Mouse (Mus musculus): Measurements from ENCODE around the gene Megf6. TPM values are rescaled to one million over a fixed set of nuclear protein-coding genes. Genes with fewer than 3 reads are reported as not detected.

Megf6 gene
- total and polyA plus RNA-seq, 3 experiments, result not detected

DNA sequence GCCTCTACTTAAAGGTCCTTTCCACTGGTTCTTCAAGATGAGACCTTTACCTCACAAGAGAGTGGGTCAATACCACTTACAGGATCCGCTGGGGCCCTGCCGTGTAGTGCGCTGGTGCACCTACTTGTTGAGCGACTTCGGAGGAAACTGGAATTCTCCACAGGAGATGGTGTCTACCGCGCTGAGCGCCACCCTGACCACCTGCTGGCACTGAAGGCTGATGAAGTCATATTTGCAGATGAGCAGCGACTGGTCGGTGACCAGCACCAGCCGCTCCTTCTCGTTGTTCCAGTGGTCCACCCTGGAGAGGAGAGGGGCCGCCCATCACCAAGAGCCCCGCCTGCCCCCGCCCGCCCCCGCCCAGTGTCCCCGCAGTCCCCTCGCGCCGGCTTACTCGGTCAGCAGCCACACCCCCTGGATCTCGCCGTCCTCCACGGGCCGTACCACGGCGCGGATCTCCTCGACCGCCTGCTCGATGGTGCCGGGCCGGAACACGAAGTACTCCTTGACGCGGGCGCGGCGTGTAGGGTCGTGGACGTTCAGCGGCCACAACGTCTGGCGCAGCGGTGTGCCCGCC is 10.5 kb upstream of the Megf6 start:
- Histone ChIP-seq H3K9me3 (replicated peaks; ENCODE audit: low read length) (no peaks in the 10 kb centered on the region), H3K4me3 (replicated peaks in 1 of 3; ENCODE audit: low read depth in 2 of 3, low read length in 2 of 3, poor library complexity in 1 of 3) (peak overlapping the region; percentile 63 to 100 (median 70)), H3K79me2 (replicated peaks; ENCODE audit: control insufficient read depth, extremely low read depth, insufficient read depth, poor library complexity, severe bottlenecking) (no peaks in the 10 kb centered on the region), H3K4me1 (ENCODE audit: control insufficient read depth in 1 of 2, insufficient read depth in 2 of 2) (peaks cover 13 to 32% of the 10 kb centered on the region in 2 experiments), H3K27me3 (replicated peaks) (no peaks in the 10 kb centered on the region), H3K9ac (ENCODE audit: insufficient read depth, low read depth) (peak overlapping the region; percentile 88), H3K4me2 (ENCODE audit: insufficient read depth, low read depth, poor library complexity, severe bottlenecking) (peak overlapping the region; percentile 62; the same call in 1 of the 2 replicates), H3K36me3 (replicated peaks in 1 of 2; ENCODE audit: control insufficient read depth in 1 of 2, insufficient read depth in 1 of 2, low read length in 1 of 2) (peaks cover 39 to 44% of the 10 kb centered on the region in 2 experiments), H3K27ac (ENCODE audit: insufficient read depth, low read depth) (peak overlapping the region; percentile 71)
- in situ Hi-C loops (cut with MboI; ENCODE audit: low pct_ligation_motif_present, low pct_unique_long_range_greater_than_20kb, low sequenced_read_pairs), result no loop called here
- no peak for DNase-seq (ENCODE audit: extremely low read depth)
- dilution Hi-C loops (cut with MboI; ENCODE audit: extremely low pct_ligation_motif_present, extremely low pct_unique_long_range_greater_than_20kb, low sequenced_read_pairs), result no loop called here
- TF ChIP-seq ELF1 (IDR thresholded peaks at IDR 0.05; ENCODE audit: low read depth, low read length), result 0 out of 2 replicates have a peak, but pooled peaks have one; percentile 30
- TF ChIP-seq MYC (IDR thresholded peaks at IDR 0.05; ENCODE audit: low read depth, low read length), result no peak

DNA sequence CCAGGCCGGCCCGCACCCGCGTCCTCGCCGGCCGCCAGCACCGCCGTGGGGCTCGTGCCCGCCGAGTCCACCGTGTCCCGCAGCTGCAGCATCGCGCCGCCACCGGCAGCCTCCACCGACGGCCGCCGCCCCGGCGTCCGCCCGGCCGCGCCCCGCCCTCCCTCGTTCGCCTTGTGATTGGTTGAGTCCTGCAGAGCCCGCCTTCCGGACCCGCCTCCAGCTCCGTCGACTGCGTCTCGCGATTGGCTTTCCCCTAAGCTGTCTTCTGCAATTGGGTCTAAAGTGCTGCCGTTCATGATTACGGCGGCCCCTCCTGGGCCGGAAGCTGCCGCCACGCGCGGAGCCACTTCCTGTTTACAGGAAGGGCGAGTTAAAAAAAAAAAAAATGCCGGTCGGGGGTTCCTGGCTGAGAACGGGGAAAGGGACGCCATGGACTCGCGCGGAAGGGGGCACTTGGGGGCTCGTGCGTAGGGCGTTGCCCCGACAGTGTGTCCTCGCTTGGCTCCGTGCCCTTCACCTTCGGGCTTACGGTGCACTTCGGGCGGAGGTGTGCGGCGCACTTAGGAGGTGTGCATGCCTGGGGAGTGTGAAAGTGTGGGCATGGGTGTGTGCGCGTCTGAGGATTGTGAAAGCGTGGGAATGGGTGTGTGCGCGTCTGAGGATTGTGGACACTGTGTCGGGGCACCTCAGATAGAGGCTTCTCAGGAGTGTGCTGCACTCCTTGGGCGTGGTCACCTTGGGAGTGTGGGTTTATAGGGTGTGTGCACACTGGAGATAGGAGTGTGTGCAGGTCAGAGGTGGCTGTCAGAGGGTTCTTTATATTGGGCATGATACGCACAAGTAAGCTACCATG is 9.8 kb upstream of the Megf6 start, which contains the start of gene Tprgl:
Gene Tprgl (minus strand): TSS at position 129 of the 853 bp plus-strand sequence.
- Histone ChIP-seq H3K4me1 (ENCODE audit: control insufficient read depth in 1 of 2, insufficient read depth in 2 of 2) (peaks cover 13 to 26% of the 10 kb centered on the region in 2 experiments), H3K9ac (ENCODE audit: insufficient read depth, low read depth) (peak within 1 kb of the TSS; percentile 88), H3K27ac (ENCODE audit: insufficient read depth, low read depth) (peak within 1 kb of the TSS; percentile 71), H3K79me2 (replicated peaks; ENCODE audit: control insufficient read depth, extremely low read depth, insufficient read depth, poor library complexity, severe bottlenecking) (no peaks in the 10 kb centered on the region), H3K4me2 (ENCODE audit: insufficient read depth, low read depth, poor library complexity, severe bottlenecking) (peak within 1 kb of the TSS; percentile 62), H3K9me3 (replicated peaks; ENCODE audit: low read length) (no peaks in the 10 kb centered on the region), H3K4me3 (replicated peaks in 1 of 3; ENCODE audit: low read depth in 2 of 3, low read length in 2 of 3, poor library complexity in 1 of 3) (peak within 1 kb of the TSS; percentile 70 to 100 (median 89)), H3K36me3 (replicated peaks in 1 of 2; ENCODE audit: control insufficient read depth in 1 of 2, insufficient read depth in 1 of 2, low read length in 1 of 2) (peaks cover 33 to 36% of the 10 kb centered on the region in 2 experiments), H3K27me3 (replicated peaks) (peaks cover 6% of the 10 kb centered on the region)
- in situ Hi-C loops (cut with MboI; ENCODE audit: low pct_ligation_motif_present, low pct_unique_long_range_greater_than_20kb, low sequenced_read_pairs) (no loop called here), dilution Hi-C loops (cut with MboI; ENCODE audit: extremely low pct_ligation_motif_present, extremely low pct_unique_long_range_greater_than_20kb, low sequenced_read_pairs) (no loop called here)
- DNase-seq (ENCODE audit: extremely low read depth), result peak; percentile 94
- TF ChIP-seq KAT2A (IDR thresholded peaks at IDR 0.05; ENCODE audit: insufficient replicate concordance, low read length) (peak; percentile 70; the same call in 1 of the 2 replicates), MAZ (IDR thresholded peaks at IDR 0.05; ENCODE audit: low read depth, low read length) (0 out of 2 replicates have a peak, but pooled peaks have one; percentile 48), EP300 (IDR thresholded peaks at IDR 0.05; ENCODE audit: low read length) (no peak), POLR2AphosphoS2 (IDR thresholded peaks at IDR 0.05; ENCODE audit: low read depth, low read length) (no peak), E2F4 (IDR thresholded peaks at IDR 0.05; ENCODE audit: insufficient replicate concordance, low read depth, low read length) (no peak), ZC3H11A (IDR thresholded peaks at IDR 0.05; ENCODE audit: low read depth, low read length) (no peak), JUND (conservative IDR thresholded peaks at IDR 0.05; ENCODE audit: low read depth, low read length) (no peak), ZKSCAN1 (IDR thresholded peaks at IDR 0.05; ENCODE audit: borderline replicate concordance, low read depth, low read length) (no peak), ETS1 (conservative IDR thresholded peaks at IDR 0.05; ENCODE audit: low read depth, low read length) (no peak), MXI1 (IDR thresholded peaks at IDR 0.05; ENCODE audit: low read depth, low read length) (peak; percentile 92), MYC (IDR thresholded peaks at IDR 0.05; ENCODE audit: low read depth, low read length) (0 out of 2 replicates have a peak, but pooled peaks have one; percentile 38), MAX (IDR thresholded peaks at IDR 0.05; ENCODE audit: low read length) (peak; percentile 75), JUN (IDR thresholded peaks at IDR 0.05; ENCODE audit: insufficient read depth, low read depth, low read length) (no peak), HCFC1 (IDR thresholded peaks at IDR 0.05; ENCODE audit: low read depth, low read length) (peak; percentile 83), RCOR1 (conservative IDR thresholded peaks at IDR 0.05; ENCODE audit: low read depth, low read length) (no peak), TBP (conservative IDR thresholded peaks at IDR 0.05; ENCODE audit: low read depth, low read length) (0 out of 2 replicates have a peak, but pooled peaks have one; percentile 18), NRF1 (IDR thresholded peaks at IDR 0.05; ENCODE audit: low read depth, low read length) (peak; percentile 11; the same call in 1 of the 2 replicates), USF1 (IDR thresholded peaks at IDR 0.05; ENCODE audit: low read depth, low read length) (no peak), MEF2A (IDR thresholded peaks at IDR 0.05; ENCODE audit: borderline replicate concordance, low read depth, low read length) (no peak), NELFE (IDR thresholded peaks at IDR 0.05; ENCODE audit: low read depth, low read length) (peak; percentile 47; the same call in 1 of the 2 replicates), CTCF (conservative IDR thresholded peaks at IDR 0.05 in 1 of 2, IDR thresholded peaks at IDR 0.05 in 1 of 2; ENCODE audit: low read depth in 2 of 2, low read length in 2 of 2) (no peak), ZNF384 (IDR thresholded peaks at IDR 0.05; ENCODE audit: low read depth, low read length) (peak; percentile 98), ZMIZ1 (IDR thresholded peaks at IDR 0.05; ENCODE audit: low read depth, low read length) (0 out of 2 replicates have a peak, but pooled peaks have one; percentile 16), CHD2 (IDR thresholded peaks at IDR 0.05; ENCODE audit: low read length) (peak; percentile 85), BHLHE40 (IDR thresholded peaks at IDR 0.05; ENCODE audit: low read depth, low read length) (no peak), ELF1 (IDR thresholded peaks at IDR 0.05; ENCODE audit: low read depth, low read length) (peak; percentile 89), CHD1 (IDR thresholded peaks at IDR 0.05; ENCODE audit: low read depth, low read length) (no peak), SMC3 (IDR thresholded peaks at IDR 0.05; ENCODE audit: low read depth, low read length) (no peak), GABPA (IDR thresholded peaks at IDR 0.05; ENCODE audit: insufficient replicate concordance, low read depth, low read length) (no peak)

Measured in CH12.LX (cell line).